In the genomic region with DNA sequence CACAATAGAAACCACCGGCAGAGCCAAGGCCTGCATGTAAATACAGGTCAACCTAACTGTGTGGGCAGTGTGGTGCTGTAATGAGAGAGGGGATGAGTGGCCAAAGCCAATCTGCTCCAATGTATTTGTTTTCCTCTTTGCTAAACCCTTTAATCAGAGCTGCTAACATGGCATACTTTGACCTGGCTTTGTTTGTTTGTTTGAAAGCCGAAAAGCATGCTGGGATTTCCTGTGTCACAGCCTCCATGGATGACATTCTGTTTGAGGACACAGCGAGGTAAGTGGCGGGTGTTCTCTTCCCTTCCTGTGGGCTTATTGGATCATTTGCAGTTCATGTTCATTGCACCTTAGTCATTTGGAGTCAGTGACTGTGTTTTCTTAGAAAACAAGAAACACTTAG, we compare ENCODE assay signal across 31 mouse cellular contexts. TPM values are rescaled to one million over a fixed set of nuclear protein-coding genes. Genes with fewer than 3 reads are reported as not detected.
A peak's percentile ranks its signal among the peaks of the same experiment; 100 is the strongest.
DNase-seq lines count a peak whose midpoint lies in the region; ATAC-seq and TF ChIP-seq lines count a peak whose summit lies in the region.
"Had no signal": no experiment of that assay in that cellular context is flagged by ENCODE, and none has a peak within 500 bp of the region (broad histone marks: within the 10 kb centered on the region; RNA-seq: fewer than 3 reads in every experiment).

No protein-coding gene starts in this region.

- no peak overlapping the region for H3K4me3 ChIP-seq in kidney, embryonic 15.5 days (replicated peaks)
- H3K4me3 ChIP-seq in liver, adult 2 months (ENCODE audit: insufficient read depth, low read depth, low read length): no peak overlapping the region
- no peak overlapping the region for H3K4me3 ChIP-seq in liver, embryonic 12.5 days
- H3K4me3 ChIP-seq in midbrain, embryonic 11.5 days (ENCODE audit: low read depth, low read length): no peak overlapping the region
- no peak overlapping the region for H3K4me3 ChIP-seq in midbrain, embryonic 10.5 days
- H3K4me3 ChIP-seq: embryonic facial prominence, embryonic 13.5 days; forebrain, embryonic 10.5 days; forebrain, embryonic 13.5 days; hindbrain, embryonic 10.5 days; hindbrain, embryonic 13.5 days had no signal

- ATAC-seq in kidney, embryonic 15.5 days (replicated peaks; ENCODE audit: low FRiP score): no peak
- no peak for ATAC-seq in liver, embryonic 12.5 days
- no peak for ATAC-seq in midbrain, embryonic 11.5 days (ENCODE audit: low FRiP score)
- ATAC-seq: CD4-positive, CD25-positive, alpha-beta regulatory T cell, adult 4 months; forebrain, embryonic 13.5 days; forebrain, embryonic 16.5 days had no signal

- H3K9ac ChIP-seq in kidney, embryonic 15.5 days: no peak overlapping the region
- H3K9ac ChIP-seq in liver, adult 2 months (ENCODE audit: low read depth, low read length): no peak overlapping the region
- no peak overlapping the region for H3K9ac ChIP-seq in liver, embryonic 12.5 days
- no peak overlapping the region for H3K9ac ChIP-seq in midbrain, embryonic 11.5 days (ENCODE audit: low read length)
- H3K9ac ChIP-seq: embryonic facial prominence, embryonic 13.5 days; forebrain, embryonic 13.5 days; hindbrain, embryonic 13.5 days had no signal

- peaks cover 3% of the 10 kb centered on the region; the same call in 1 of the 2 replicates for H3K79me2 ChIP-seq in liver, adult 2 months (ENCODE audit: control insufficient read depth, insufficient read depth, low read length)

- TF ChIP-seq CTCF in liver, adult 2 months (IDR thresholded peaks at IDR 0.05; ENCODE audit: low read depth, low read length): no peak

- no peak for TF ChIP-seq POLR2A in liver, adult 2 months (IDR thresholded peaks at IDR 0.05; ENCODE audit: extremely low read depth, insufficient read depth, low read length)

- H3K9me3 ChIP-seq in kidney, embryonic 15.5 days (replicated peaks): no peaks in the 10 kb centered on the region
- no peaks in the 10 kb centered on the region for H3K9me3 ChIP-seq in liver, embryonic 12.5 days (replicated peaks)
- H3K9me3 ChIP-seq in midbrain, embryonic 11.5 days (ENCODE audit: control insufficient read depth, low read length): no peaks in the 10 kb centered on the region
- no peaks in the 10 kb centered on the region for H3K9me3 ChIP-seq in midbrain, embryonic 10.5 days (replicated peaks)
- H3K9me3 ChIP-seq: embryonic facial prominence, embryonic 13.5 days; forebrain, embryonic 10.5 days; forebrain, embryonic 13.5 days; hindbrain, embryonic 13.5 days had no signal

- H3K27me3 ChIP-seq in kidney, embryonic 15.5 days: no peaks in the 10 kb centered on the region
- no peaks in the 10 kb centered on the region for H3K27me3 ChIP-seq in liver, adult 2 months (ENCODE audit: control insufficient read depth, insufficient read depth, low read length)
- H3K27me3 ChIP-seq in liver, embryonic 12.5 days (replicated peaks): no peaks in the 10 kb centered on the region
- no peaks in the 10 kb centered on the region for H3K27me3 ChIP-seq in midbrain, embryonic 11.5 days (ENCODE audit: control insufficient read depth, insufficient read depth, low read length)
- no peaks in the 10 kb centered on the region for H3K27me3 ChIP-seq in midbrain, embryonic 10.5 days (ENCODE audit: low read depth, poor library complexity, severe bottlenecking)
- H3K27me3 ChIP-seq: embryonic facial prominence, embryonic 13.5 days; forebrain, embryonic 13.5 days; hindbrain, embryonic 13.5 days had no signal

- peak; percentile 17 for DNase-seq in kidney, adult 11 months
- peak; percentile 98 for DNase-seq in liver, adult 2 months (ENCODE audit: extremely low read depth, low read depth, low spot score)
- DNase-seq in midbrain, embryonic 11.5 days (ENCODE audit: low spot score, missing footprints): peak; percentile 60
- no peak for DNase-seq in midbrain, embryonic 10.5 days (ENCODE audit: low spot score)
- peak; percentile 15 for DNase-seq in yolk sac, embryonic 10.5 days (ENCODE audit: low spot score)
- DNase-seq in layer of hippocampus, adult 11-12 months (ENCODE audit: low spot score): no peak
- DNase-seq: adrenal gland, adult 2 months; adrenal gland, postnatal 14 days; cerebellum, adult 11 months; cerebellum, adult 2 months; cerebellum, adult 9-11 months; cerebellum, postnatal 25 days; gastrocnemius, postnatal 10 days; gastrocnemius, postnatal 36 days; heart, postnatal 36 days had no signal

- H3K36me3 ChIP-seq in kidney, embryonic 15.5 days: no peaks in the 10 kb centered on the region
- H3K36me3 ChIP-seq in liver, adult 2 months (ENCODE audit: control insufficient read depth, insufficient read depth, low read length): peaks cover 18% of the 10 kb centered on the region
- no peaks in the 10 kb centered on the region for H3K36me3 ChIP-seq in liver, embryonic 12.5 days
- H3K36me3 ChIP-seq in midbrain, embryonic 11.5 days (ENCODE audit: control insufficient read depth, insufficient read depth, low read length): no peaks in the 10 kb centered on the region
- H3K36me3 ChIP-seq in midbrain, embryonic 10.5 days: no peaks in the 10 kb centered on the region
- H3K36me3 ChIP-seq: embryonic facial prominence, embryonic 13.5 days; forebrain, embryonic 10.5 days; hindbrain, embryonic 10.5 days; hindbrain, embryonic 13.5 days had no signal

- 54% methylated on average over 4 of the region's 4 CpGs for WGBS in kidney, embryonic 15.5 days
- 17% methylated on average over 4 of the region's 4 CpGs for WGBS in liver, adult 2 months
- 74% methylated on average over 4 of the region's 4 CpGs for WGBS in liver, embryonic 12.5 days (ENCODE audit: insufficient replicate concordance)
- WGBS in midbrain, embryonic 11.5 days: 84% methylated on average over 4 of the region's 4 CpGs
- 79% methylated on average over 4 of the region's 4 CpGs for WGBS in midbrain, embryonic 10.5 days

- H3K4me1 ChIP-seq in kidney, embryonic 15.5 days: no peaks in the 10 kb centered on the region
- H3K4me1 ChIP-seq in liver, adult 2 months (ENCODE audit: control insufficient read depth, insufficient read depth, low read length): peaks cover 23% of the 10 kb centered on the region
- H3K4me1 ChIP-seq in liver, embryonic 12.5 days: no peaks in the 10 kb centered on the region
- no peaks in the 10 kb centered on the region for H3K4me1 ChIP-seq in midbrain, embryonic 11.5 days (ENCODE audit: control insufficient read depth, insufficient read depth, low read length)
- H3K4me1 ChIP-seq in midbrain, embryonic 10.5 days: no peaks in the 10 kb centered on the region
- H3K4me1 ChIP-seq: embryonic facial prominence, embryonic 13.5 days; forebrain, embryonic 10.5 days; forebrain, embryonic 13.5 days; hindbrain, embryonic 10.5 days; hindbrain, embryonic 13.5 days had no signal

- H3K4me2 ChIP-seq in kidney, embryonic 15.5 days: no peak overlapping the region
- H3K4me2 ChIP-seq in liver, embryonic 12.5 days: no peak overlapping the region
- no peak overlapping the region for H3K4me2 ChIP-seq in midbrain, embryonic 11.5 days
- H3K4me2 ChIP-seq: embryonic facial prominence, embryonic 13.5 days; forebrain, embryonic 13.5 days; heart, embryonic 11.5 days; hindbrain, embryonic 13.5 days had no signal

- H3K27ac ChIP-seq in kidney, embryonic 15.5 days: no peak overlapping the region
- H3K27ac ChIP-seq in liver, adult 2 months (replicated peaks; ENCODE audit: insufficient read depth, low read depth, low read length): peak overlapping the region; percentile 61; the same call in 1 of the 2 replicates
- no peak overlapping the region for H3K27ac ChIP-seq in liver, embryonic 12.5 days
- H3K27ac ChIP-seq in midbrain, embryonic 11.5 days (ENCODE audit: low read depth, low read length): no peak overlapping the region
- H3K27ac ChIP-seq in midbrain, embryonic 10.5 days (replicated peaks): no peak overlapping the region
- H3K27ac ChIP-seq: embryonic facial prominence, embryonic 13.5 days; forebrain, embryonic 10.5 days; forebrain, embryonic 13.5 days; hindbrain, embryonic 10.5 days; hindbrain, embryonic 13.5 days had no signal

RNA-seq across cellular contexts. Expression of gene Acot12, which starts 8.7 kb away (rescaled TPM):
- not detected in 2 replicates for polyA plus RNA-seq in kidney, embryonic 15.5 days (2015; fragmentation: Nextera tagmentation; extraction: Ambion mirVana)
- 104 and 121 TPM in 2 replicates for total RNA-seq in liver, adult 2 months (2014; rRNA removed)
- polyA plus RNA-seq in liver, adult 2 months (2012; rRNA removed): 57.1 and 58.8 TPM in 2 replicates
- 1.2 and 1.4 TPM in 2 replicates for polyA plus RNA-seq in liver, embryonic 12.5 days (2016; fragmentation: Nextera tagmentation; extraction: Ambion mirVana)
- not detected in 2 replicates for polyA plus RNA-seq in midbrain, embryonic 11.5 days (2014; fragmentation: Nextera tagmentation; extraction: Ambion mirVana)
- polyA plus RNA-seq in midbrain, embryonic 10.5 days (2016; fragmentation: Nextera tagmentation; extraction: Ambion mirVana): not detected in 2 replicates
- total RNA-seq: common myeloid progenitor, adult 5-6 weeks; gastrocnemius, adult 18-20 months; gastrocnemius, postnatal 36 days; granulocyte monocyte progenitor cell, adult 5-6 weeks; heart, adult 8-10 months; heart, postnatal 36 days; MEL had no signal
- polyA plus RNA-seq: adrenal gland, adult 2 months; CD4-positive, CD25-positive, alpha-beta regulatory T cell, adult 4 months; forebrain, embryonic 10.5 days; forebrain, embryonic 13.5 days; forebrain, embryonic 16.5 days; heart, embryonic 11.5 days; heart, postnatal 0 days; hindbrain, embryonic 10.5 days; hindbrain, embryonic 13.5 days had no signal

RNA-seq across cellular contexts. Expression of gene Zcchc9, which starts 57.5 kb away (rescaled TPM):
- polyA plus RNA-seq in kidney, embryonic 15.5 days (2015; fragmentation: Nextera tagmentation; extraction: Ambion mirVana): 34.4 and 38.1 TPM in 2 replicates
- 7.3 and 9.4 TPM in 2 replicates for total RNA-seq in liver, adult 2 months (2014; rRNA removed)
- polyA plus RNA-seq in liver, adult 2 months (2012; rRNA removed): 8.5 and 9.5 TPM in 2 replicates
- 16.5 and 16.8 TPM in 2 replicates for polyA plus RNA-seq in liver, embryonic 12.5 days (2016; fragmentation: Nextera tagmentation; extraction: Ambion mirVana)
- 28.1 and 28.6 TPM in 2 replicates for polyA plus RNA-seq in midbrain, embryonic 11.5 days (2014; fragmentation: Nextera tagmentation; extraction: Ambion mirVana)
- polyA plus RNA-seq in midbrain, embryonic 10.5 days (2016; fragmentation: Nextera tagmentation; extraction: Ambion mirVana): 28.8 and 31.1 TPM in 2 replicates

Comparison
In these comparisons a context has a peak if more than half of its experiments do, and no peak if none do; other contexts are left out.
1. DNase-seq: peak in kidney, adult 11 months (single experiment), liver, adult 2 months (single experiment), midbrain, embryonic 11.5 days (single experiment) and yolk sac, embryonic 10.5 days (single experiment); none in midbrain, embryonic 10.5 days (single experiment) and layer of hippocampus, adult 11-12 months (single experiment).
2. RNA of gene Acot12, which starts 8.7 kb away (polyA plus RNA-seq): 57.1 to 58.8 TPM in liver, adult 2 months; 1.2 to 1.4 TPM in liver, embryonic 12.5 days, not detected in kidney, embryonic 15.5 days, not detected in midbrain, embryonic 11.5 days and not detected in midbrain, embryonic 10.5 days; every median in the first group is over 10 times any median in the second.